Mouse (Mus musculus): ENCODE results near the gene Gm36028. TPM values are rescaled to one million over a fixed set of nuclear protein-coding genes. Genes with fewer than 3 reads are reported as not detected.
A peak's percentile ranks its signal among the peaks of the same experiment; 100 is the strongest.

The Gm36028 gene
- 1.9 and 2.8 TPM in 2 replicates for polyA plus RNA-seq (2015; fragmentation: Nextera tagmentation; extraction: Ambion mirVana)

GRCm38 (mm10) chr16:37861029-37861428 lies at the start of gene Gm36028:
Gene Gm36028, minus strand, starts transcription at chr16:37861146.
- ATAC-seq (replicated peaks; ENCODE audit: low FRiP score, low read depth): no peak
- no peak within 1 kb of the TSS; the same call in 1 of the 2 replicates for H3K27ac ChIP-seq
- 81% methylated on average over 7 of the region's 7 CpGs for WGBS
- DNase-seq (ENCODE audit: low spot score): no peak
- H3K27me3 ChIP-seq (ENCODE audit: insufficient read depth, low read length): no peaks in the 10 kb centered on the region
- H3K9ac ChIP-seq (ENCODE audit: low read depth, low read length): no peak within 1 kb of the TSS
- no peak within 1 kb of the TSS for H3K4me2 ChIP-seq (ENCODE audit: low read length)
- no peaks in the 10 kb centered on the region for H3K36me3 ChIP-seq (ENCODE audit: insufficient read depth, low read length)
- no peaks in the 10 kb centered on the region; the same call in 1 of the 2 replicates for H3K9me3 ChIP-seq (replicated peaks; ENCODE audit: low read length)
- H3K4me1 ChIP-seq (replicated peaks; ENCODE audit: insufficient read depth, low read length): no peaks in the 10 kb centered on the region; the same call in 1 of the 2 replicates
- TF ChIP-seq CTCF (IDR thresholded peaks at IDR 0.05; ENCODE audit: low read depth): no peak
- no peak within 1 kb of the TSS for H3K4me3 ChIP-seq (replicated peaks; ENCODE audit: low read depth, low read length)

GRCm38 (mm10) chr16:37906456-37906855 lies 45.5 kb upstream of the Gm36028 start:
- H3K36me3 ChIP-seq (ENCODE audit: insufficient read depth, low read length): no peaks in the 10 kb centered on the region
- WGBS: 86% methylated on average over 3 of the region's 3 CpGs
- no peaks in the 10 kb centered on the region for H3K27me3 ChIP-seq (ENCODE audit: insufficient read depth, low read length)
- H3K4me1 ChIP-seq (replicated peaks; ENCODE audit: insufficient read depth, low read length): no peaks in the 10 kb centered on the region
- H3K9me3 ChIP-seq (replicated peaks; ENCODE audit: low read length): no peaks in the 10 kb centered on the region
- no peak for TF ChIP-seq CTCF (IDR thresholded peaks at IDR 0.05; ENCODE audit: low read depth)
- no peak overlapping the region for H3K27ac ChIP-seq
- no peak for ATAC-seq (replicated peaks; ENCODE audit: low FRiP score, low read depth)
- H3K4me2 ChIP-seq (ENCODE audit: low read length): no peak overlapping the region
- H3K4me3 ChIP-seq (replicated peaks; ENCODE audit: low read depth, low read length): no peak overlapping the region
- no peak overlapping the region for H3K9ac ChIP-seq (ENCODE audit: low read depth, low read length)
- DNase-seq (ENCODE audit: low spot score): no peak

DNA sequence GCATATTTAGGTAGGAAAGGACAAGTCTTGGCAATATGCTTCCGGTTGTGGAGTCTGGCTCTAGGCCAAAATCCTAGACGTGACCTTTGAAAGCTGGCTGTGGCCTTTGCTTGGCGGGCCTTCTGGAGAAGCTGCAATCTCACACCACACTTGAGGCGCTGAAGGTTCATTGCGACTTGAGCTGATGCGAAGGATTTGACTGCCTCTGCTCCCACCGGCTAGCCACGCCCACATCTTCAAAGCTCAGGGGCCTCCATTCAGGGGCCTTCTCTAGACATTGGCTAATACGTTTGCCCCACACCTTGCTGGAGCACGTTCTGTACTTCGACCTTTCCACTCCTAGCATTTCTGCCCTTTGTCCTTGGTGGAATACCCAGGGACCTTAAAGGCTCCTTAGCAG lies 40.4 kb upstream of the Gm36028 start:
- H3K9me3 ChIP-seq (replicated peaks; ENCODE audit: low read length): no peaks in the 10 kb centered on the region
- no peak for DNase-seq (ENCODE audit: low spot score)

GRCm38 (mm10) chr16:37899357-37899756 lies 38.4 kb upstream of the Gm36028 start:
- ATAC-seq (replicated peaks; ENCODE audit: low FRiP score, low read depth): no peak; the same call in 1 of the 2 replicates

More for the DNA sequence above, 40.4 kb upstream of the Gm36028 start:
- 0 out of 2 replicates have a peak, but pooled peaks have one; percentile 43 for ATAC-seq (replicated peaks; ENCODE audit: low FRiP score, low read depth)
- Histone ChIP-seq H3K27ac (no peak overlapping the region), H3K36me3 (ENCODE audit: insufficient read depth, low read length) (no peaks in the 10 kb centered on the region), H3K4me1 (replicated peaks; ENCODE audit: insufficient read depth, low read length) (no peaks in the 10 kb centered on the region), H3K9ac (ENCODE audit: low read depth, low read length) (no peak overlapping the region), H3K27me3 (ENCODE audit: insufficient read depth, low read length) (no peaks in the 10 kb centered on the region), H3K4me3 (replicated peaks; ENCODE audit: low read depth, low read length) (no peak overlapping the region), H3K4me2 (ENCODE audit: low read length) (no peak overlapping the region)
- 41% methylated on average over 11 of the region's 11 CpGs for WGBS
- no peak for TF ChIP-seq CTCF (IDR thresholded peaks at IDR 0.05; ENCODE audit: low read depth)

GRCm38 (mm10) chr16:37898790-37899189 lies 37.8 kb upstream of the Gm36028 start:
- H3K4me2 ChIP-seq (ENCODE audit: low read length): no peak overlapping the region
- no peak overlapping the region for H3K9ac ChIP-seq (ENCODE audit: low read depth, low read length)
- DNase-seq (ENCODE audit: low spot score) (no peak), ATAC-seq (replicated peaks; ENCODE audit: low FRiP score, low read depth) (no peak)
- no peak overlapping the region for H3K4me3 ChIP-seq (replicated peaks; ENCODE audit: low read depth, low read length)
- H3K9me3 ChIP-seq (replicated peaks; ENCODE audit: low read length): no peaks in the 10 kb centered on the region
- no peaks in the 10 kb centered on the region for H3K27me3 ChIP-seq (ENCODE audit: insufficient read depth, low read length)
- WGBS: 68% methylated on average over 5 of the region's 5 CpGs
- H3K4me1 ChIP-seq (replicated peaks; ENCODE audit: insufficient read depth, low read length): no peaks in the 10 kb centered on the region
- no peak for TF ChIP-seq CTCF (IDR thresholded peaks at IDR 0.05; ENCODE audit: low read depth)
- peak overlapping the region; percentile 31 for H3K27ac ChIP-seq
- H3K36me3 ChIP-seq (ENCODE audit: insufficient read depth, low read length): no peaks in the 10 kb centered on the region

More at GRCm38 (mm10) chr16:37899357-37899756, 38.4 kb upstream of the Gm36028 start:
- Histone ChIP-seq H3K4me1 (replicated peaks; ENCODE audit: insufficient read depth, low read length) (no peaks in the 10 kb centered on the region), H3K27ac (0 out of 2 replicates have a peak overlapping the region, but pooled peaks have one; percentile 25), H3K4me2 (ENCODE audit: low read length) (no peak overlapping the region), H3K9ac (ENCODE audit: low read depth, low read length) (no peak overlapping the region), H3K27me3 (ENCODE audit: insufficient read depth, low read length) (no peaks in the 10 kb centered on the region), H3K9me3 (replicated peaks; ENCODE audit: low read length) (no peaks in the 10 kb centered on the region), H3K36me3 (ENCODE audit: insufficient read depth, low read length) (no peaks in the 10 kb centered on the region), H3K4me3 (replicated peaks; ENCODE audit: low read depth, low read length) (no peak overlapping the region)
- 12% methylated on average over 2 of the region's 2 CpGs for WGBS
- no peak for TF ChIP-seq CTCF (IDR thresholded peaks at IDR 0.05; ENCODE audit: low read depth)
- peak; percentile 77 for DNase-seq (ENCODE audit: low spot score)

DNA sequence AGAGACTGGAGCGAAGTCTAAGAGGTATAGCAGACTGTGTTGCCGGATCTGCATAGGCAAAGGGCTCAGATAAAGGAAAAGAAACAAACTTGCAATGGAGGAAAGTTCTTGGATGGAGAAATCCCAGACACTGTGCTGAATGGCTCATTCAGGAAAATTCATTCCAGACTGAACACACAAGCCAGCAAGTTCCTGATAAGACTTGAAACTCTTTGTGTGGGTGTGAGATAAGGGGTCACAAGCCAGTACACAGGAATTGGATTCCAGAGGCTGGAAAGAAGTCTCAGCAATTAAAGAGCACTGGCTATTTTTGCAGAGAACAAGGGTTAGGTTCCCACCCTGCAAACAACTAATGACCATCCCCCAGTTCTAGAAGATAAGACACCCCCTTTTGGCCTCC lies 33.0 kb upstream of the Gm36028 start:
- no peak for ATAC-seq (replicated peaks; ENCODE audit: low FRiP score, low read depth)
- H3K4me1 ChIP-seq (replicated peaks; ENCODE audit: insufficient read depth, low read length): no peaks in the 10 kb centered on the region
- no peak overlapping the region for H3K4me3 ChIP-seq (replicated peaks; ENCODE audit: low read depth, low read length)
- no peak overlapping the region for H3K27ac ChIP-seq
- no peak overlapping the region for H3K9ac ChIP-seq (ENCODE audit: low read depth, low read length)
- no peak overlapping the region for H3K4me2 ChIP-seq (ENCODE audit: low read length)
- WGBS: 73% methylated on average over 2 of the region's 2 CpGs
- no peak for TF ChIP-seq CTCF (IDR thresholded peaks at IDR 0.05; ENCODE audit: low read depth)
- DNase-seq (ENCODE audit: low spot score): no peak
- H3K27me3 ChIP-seq (ENCODE audit: insufficient read depth, low read length): no peaks in the 10 kb centered on the region
- H3K36me3 ChIP-seq (ENCODE audit: insufficient read depth, low read length): no peaks in the 10 kb centered on the region
- no peaks in the 10 kb centered on the region for H3K9me3 ChIP-seq (replicated peaks; ENCODE audit: low read length)

DNA sequence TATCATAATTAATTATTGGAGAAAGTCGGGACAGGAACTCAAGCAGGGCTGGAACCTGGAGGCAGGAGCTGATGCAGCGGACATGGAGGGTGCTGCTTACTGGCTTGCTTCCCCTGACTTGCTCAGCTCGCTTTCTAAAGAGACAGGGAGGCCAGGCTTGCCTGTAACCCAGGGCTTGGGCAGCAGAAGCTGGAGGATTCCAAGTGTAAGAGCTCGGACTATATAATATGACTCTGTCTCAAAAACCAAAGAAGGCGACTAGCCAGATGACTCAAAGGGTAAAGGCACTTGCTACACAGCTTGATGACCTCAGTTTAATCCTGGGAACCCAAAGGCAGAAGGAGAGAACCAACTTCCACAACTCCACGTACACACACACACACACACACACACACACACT lies 32.4 kb upstream of the Gm36028 start:
- ATAC-seq (replicated peaks; ENCODE audit: low FRiP score, low read depth) (no peak), DNase-seq (ENCODE audit: low spot score) (no peak)
- Histone ChIP-seq H3K27me3 (ENCODE audit: insufficient read depth, low read length) (no peaks in the 10 kb centered on the region), H3K9me3 (replicated peaks; ENCODE audit: low read length) (no peaks in the 10 kb centered on the region), H3K4me1 (replicated peaks; ENCODE audit: insufficient read depth, low read length) (no peaks in the 10 kb centered on the region), H3K27ac (no peak overlapping the region), H3K9ac (ENCODE audit: low read depth, low read length) (no peak overlapping the region), H3K4me3 (replicated peaks; ENCODE audit: low read depth, low read length) (no peak overlapping the region), H3K4me2 (ENCODE audit: low read length) (no peak overlapping the region), H3K36me3 (ENCODE audit: insufficient read depth, low read length) (no peaks in the 10 kb centered on the region)
- WGBS: 48% methylated on average over 6 of the region's 6 CpGs
- no peak for TF ChIP-seq CTCF (IDR thresholded peaks at IDR 0.05; ENCODE audit: low read depth)

All from kidney, postnatal 0 days (tissue).